Mouse (Mus musculus) embryonic fibroblast, embryonic 13.5 days (primary cell): Measurements from ENCODE around the gene E2f2.

Source experiments
- CTCF ChIP-seq: IDR thresholded peaks from 2 replicates; pipeline ENCODE4 v1.5.1; 2011; ENCODE audit warnings: mild to moderate bottlenecking, control low read depth, low read length, moderate library complexity, borderline replicate concordance; ENCODE audit not compliant: insufficient read depth
- POLR2A ChIP-seq: IDR thresholded peaks from 2 replicates; pipeline ENCODE4 v1.6.1; 2011; ENCODE audit warnings: low read depth, mild to moderate bottlenecking, control low read depth, low read length, moderate library complexity

DNA sequence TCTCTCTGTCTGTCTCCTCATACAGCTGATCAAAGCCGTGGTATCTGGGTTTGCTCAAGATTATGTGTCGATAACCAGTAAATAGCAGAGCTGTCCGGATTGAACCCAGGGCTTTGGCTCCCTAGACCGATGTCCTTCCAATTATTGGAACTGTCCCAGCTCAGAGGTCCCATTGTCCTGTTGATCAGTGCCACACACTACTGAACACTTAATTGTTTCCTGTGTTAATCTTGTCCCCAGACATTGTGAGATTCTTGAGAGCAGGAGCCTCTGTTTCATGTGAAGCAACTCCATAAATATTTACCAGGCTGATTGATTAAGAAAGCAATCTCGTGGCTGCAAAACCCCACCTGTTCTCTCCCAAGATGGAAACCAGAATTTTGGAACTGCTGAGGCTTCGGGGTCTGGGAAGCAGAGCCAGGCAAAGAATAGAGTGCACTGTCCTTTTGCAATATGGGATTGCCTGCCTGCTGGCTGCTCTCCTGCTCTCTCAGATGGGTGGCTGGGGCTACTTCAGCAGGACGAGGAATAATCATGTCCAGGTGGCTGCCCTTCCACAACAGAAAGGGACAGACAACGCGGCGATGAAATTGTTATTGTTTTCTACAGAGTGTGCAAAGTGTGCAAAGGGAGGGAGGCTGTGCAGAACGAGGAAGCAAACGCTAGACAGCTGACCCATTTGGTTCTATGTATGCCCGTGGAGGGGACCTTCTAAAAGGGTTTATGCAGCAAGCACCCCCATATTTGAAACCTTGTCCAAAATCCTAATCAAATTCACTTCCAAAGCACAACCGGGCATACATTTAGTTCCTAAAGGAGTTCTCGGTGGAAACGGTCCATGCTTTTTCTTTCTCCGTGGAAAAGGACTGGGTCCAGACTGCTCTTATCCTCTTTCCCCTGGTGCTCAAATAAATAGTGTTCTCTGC, 29.7 kb upstream of the E2f2 start:
- TF ChIP-seq CTCF (no peak), POLR2A (peak; percentile 33)
